Mouse (Mus musculus): ENCODE data around the gene Ranbp3l. TPM values are rescaled to one million over a fixed set of nuclear protein-coding genes. Genes with fewer than 3 reads are reported as not detected.
A peak's percentile ranks its signal among the peaks of the same experiment; 100 is the strongest.

The Ranbp3l gene
- polyA plus RNA-seq, 1 experiment from 2014 or later, result 0.41 TPM

- no peaks in the 10 kb centered on the region for H3K9me3 ChIP-seq (ENCODE audit: control insufficient read depth, low read length)
- H3K4me2 ChIP-seq (replicated peaks; ENCODE audit: low read depth), result no peak overlapping the region
- TF ChIP-seq CTCF (IDR thresholded peaks at IDR 0.05; ENCODE audit: low read depth), result peak; percentile 36
- TF ChIP-seq EP300 (optimal IDR thresholded peaks at IDR 0.05), result no peak
- H3K27me3 ChIP-seq (ENCODE audit: control insufficient read depth, insufficient read depth, low read length), result no peaks in the 10 kb centered on the region
- no peaks in the 10 kb centered on the region for H3K4me1 ChIP-seq (replicated peaks; ENCODE audit: control insufficient read depth, insufficient read depth)
- ATAC-seq (ENCODE audit: low FRiP score, low TSS enrichment), result no peak
- no peaks in the 10 kb centered on the region for H3K36me3 ChIP-seq (ENCODE audit: control insufficient read depth, insufficient read depth, low read length)
- no peak overlapping the region for H3K27ac ChIP-seq (replicated peaks)
- H3K4me3 ChIP-seq (ENCODE audit: low read depth, low read length), result no peak overlapping the region
- no peak overlapping the region for H3K9ac ChIP-seq (ENCODE audit: low read length)
- no peak for DNase-seq (ENCODE audit: low spot score)
- WGBS, result 85% methylated on average over 2 of the region's 2 CpGs
Observed at GRCm38 (mm10) chr15:9059856-9060255, 92.1 kb downstream of the Ranbp3l start.

DNA sequence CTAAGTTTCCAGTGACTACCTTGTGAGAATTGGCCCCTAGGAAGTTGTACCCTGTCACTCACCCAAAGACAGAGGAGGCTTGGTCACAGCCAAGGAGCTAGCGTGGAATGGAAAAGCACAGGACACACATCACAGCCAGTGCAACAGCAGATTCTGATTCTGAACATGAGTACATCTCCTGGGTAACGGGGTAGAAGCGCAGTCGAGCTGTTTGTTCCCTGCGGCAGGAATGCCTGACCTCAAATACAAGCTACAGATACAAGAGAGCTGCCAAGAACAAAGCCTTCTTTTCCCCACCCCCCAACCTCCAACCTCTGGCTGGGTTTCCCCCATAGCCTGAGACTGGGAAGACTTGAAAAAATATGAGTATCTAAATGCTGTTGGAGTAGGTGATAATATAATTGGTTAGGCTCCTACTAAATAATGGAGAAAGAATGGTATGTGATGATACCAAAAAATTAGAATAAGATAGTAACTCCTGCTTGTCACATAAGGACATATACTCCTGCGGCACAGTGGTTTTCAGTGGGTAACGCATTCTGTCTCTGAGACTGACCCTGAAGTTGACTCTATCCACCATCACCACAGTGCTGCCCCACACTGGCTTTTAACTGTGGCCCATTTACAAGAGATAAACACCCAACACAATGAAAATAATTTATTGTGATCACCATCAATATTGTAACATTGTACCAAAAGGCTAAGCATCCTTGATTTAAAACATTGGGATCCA, 93.6 kb downstream of the Ranbp3l start:
- 66% methylated on average over 7 of the region's 7 CpGs for WGBS
- no peak for ATAC-seq (ENCODE audit: low FRiP score, low TSS enrichment)
- no peak overlapping the region for H3K4me3 ChIP-seq (ENCODE audit: low read depth, low read length)
- H3K4me2 ChIP-seq (replicated peaks; ENCODE audit: low read depth), result no peak overlapping the region
- no peak overlapping the region for H3K9ac ChIP-seq (ENCODE audit: low read length)
- H3K4me1 ChIP-seq (replicated peaks; ENCODE audit: control insufficient read depth, insufficient read depth), result no peaks in the 10 kb centered on the region
- H3K9me3 ChIP-seq (ENCODE audit: control insufficient read depth, low read length), result no peaks in the 10 kb centered on the region
- no peak overlapping the region for H3K27ac ChIP-seq (replicated peaks)
- DNase-seq (ENCODE audit: low spot score), result no peak
- H3K27me3 ChIP-seq (ENCODE audit: control insufficient read depth, insufficient read depth, low read length), result no peaks in the 10 kb centered on the region
- TF ChIP-seq CTCF (IDR thresholded peaks at IDR 0.05; ENCODE audit: low read depth) (no peak), EP300 (optimal IDR thresholded peaks at IDR 0.05) (no peak)
- H3K36me3 ChIP-seq (ENCODE audit: control insufficient read depth, insufficient read depth, low read length), result no peaks in the 10 kb centered on the region

GRCm38 (mm10) chr15:9068881-9069280, 101.1 kb downstream of the Ranbp3l start:
- Histone ChIP-seq H3K27ac (replicated peaks) (no peak overlapping the region), H3K36me3 (ENCODE audit: control insufficient read depth, insufficient read depth, low read length) (no peaks in the 10 kb centered on the region), H3K4me3 (ENCODE audit: low read depth, low read length) (no peak overlapping the region), H3K27me3 (ENCODE audit: control insufficient read depth, insufficient read depth, low read length) (no peaks in the 10 kb centered on the region), H3K4me2 (replicated peaks; ENCODE audit: low read depth) (no peak overlapping the region), H3K4me1 (replicated peaks; ENCODE audit: control insufficient read depth, insufficient read depth) (0 out of 2 replicates have a peak, but pooled peaks cover 6% of the 10 kb centered on the region), H3K9me3 (ENCODE audit: control insufficient read depth, low read length) (no peaks in the 10 kb centered on the region), H3K9ac (ENCODE audit: low read length) (no peak overlapping the region)
- no peak for TF ChIP-seq EP300 (optimal IDR thresholded peaks at IDR 0.05)
- no peak for TF ChIP-seq CTCF (IDR thresholded peaks at IDR 0.05; ENCODE audit: low read depth)
- WGBS, result 56% methylated on average over 4 of the region's 4 CpGs
- ATAC-seq (ENCODE audit: low FRiP score, low TSS enrichment), result no peak
- DNase-seq (ENCODE audit: low spot score), result no peak

DNA sequence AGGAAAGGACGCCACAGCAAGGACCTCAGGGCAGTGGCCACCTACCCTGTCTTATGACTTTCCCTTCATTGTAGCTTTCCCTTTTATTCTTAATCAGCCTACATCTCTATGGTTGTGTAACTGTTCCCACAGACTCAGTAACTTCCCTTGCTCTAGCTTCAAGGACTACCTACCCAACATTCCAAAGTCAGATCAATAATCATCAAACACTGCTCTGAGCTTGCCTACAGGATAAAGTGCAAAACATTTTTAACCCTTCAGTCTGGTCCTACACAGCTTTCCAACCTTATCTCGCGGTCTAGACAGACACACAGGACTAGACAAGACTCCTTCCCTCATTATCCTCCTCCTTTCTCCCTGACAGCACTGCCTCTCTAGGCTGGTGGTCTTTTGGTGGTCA, 102.6 kb downstream of the Ranbp3l start:
- ATAC-seq (ENCODE audit: low FRiP score, low TSS enrichment), result no peak

GRCm38 (mm10) chr15:9070912-9071555, 103.3 kb downstream of the Ranbp3l start, which contains the start of gene Nadk2:
Nadk2 (plus strand) TSS chr15:9071260.
- Histone ChIP-seq H3K4me2 (replicated peaks; ENCODE audit: low read depth) (peak within 1 kb of the TSS; percentile 86), H3K36me3 (ENCODE audit: control insufficient read depth, insufficient read depth, low read length) (no peaks in the 10 kb centered on the region), H3K9me3 (ENCODE audit: control insufficient read depth, low read length) (no peaks in the 10 kb centered on the region), H3K27ac (replicated peaks) (peak within 1 kb of the TSS; percentile 93), H3K4me1 (replicated peaks; ENCODE audit: control insufficient read depth, insufficient read depth) (peaks cover 10% of the 10 kb centered on the region; the same call in 1 of the 2 replicates), H3K9ac (ENCODE audit: low read length) (peak within 1 kb of the TSS; percentile 86), H3K27me3 (ENCODE audit: control insufficient read depth, insufficient read depth, low read length) (no peaks in the 10 kb centered on the region), H3K4me3 (ENCODE audit: low read depth, low read length) (peak within 1 kb of the TSS; percentile 93)
- WGBS, result under 1% methylated on average over 22 of the region's 54 CpGs
- DNase-seq (ENCODE audit: low spot score), result peak; percentile 98
- TF ChIP-seq EP300 (optimal IDR thresholded peaks at IDR 0.05), result no peak
- peak; percentile 99 for ATAC-seq (ENCODE audit: low FRiP score, low TSS enrichment)

More for the DNA sequence above, 102.6 kb downstream of the Ranbp3l start:
- Histone ChIP-seq H3K27ac (replicated peaks) (peak overlapping the region; percentile 79), H3K9me3 (ENCODE audit: control insufficient read depth, low read length) (no peaks in the 10 kb centered on the region), H3K27me3 (ENCODE audit: control insufficient read depth, insufficient read depth, low read length) (no peaks in the 10 kb centered on the region), H3K4me2 (replicated peaks; ENCODE audit: low read depth) (peak overlapping the region; percentile 72), H3K4me1 (replicated peaks; ENCODE audit: control insufficient read depth, insufficient read depth) (0 out of 2 replicates have a peak, but pooled peaks cover 10% of the 10 kb centered on the region), H3K9ac (ENCODE audit: low read length) (peak overlapping the region; percentile 65), H3K36me3 (ENCODE audit: control insufficient read depth, insufficient read depth, low read length) (no peaks in the 10 kb centered on the region), H3K4me3 (ENCODE audit: low read depth, low read length) (peak overlapping the region; percentile 93)
- TF ChIP-seq CTCF (IDR thresholded peaks at IDR 0.05; ENCODE audit: low read depth) (no peak), EP300 (optimal IDR thresholded peaks at IDR 0.05) (no peak)
- no peak for DNase-seq (ENCODE audit: low spot score)
- WGBS, result 3% methylated on average over 3 of the region's 3 CpGs
